Mouse (Mus musculus) bone marrow macrophage, adult 2 months (primary cell): ENCODE measurements at regions not wholly inside any gene's neighbourhood (a gene's known extent, or its start where the extent isn't known, plus 50 kb on each side); places are given as distances from the start of the nearest gene placed in this dataset.
"Not testable (repeated sequence)": the region's sequence is repeated elsewhere in the genome, so short reads cannot be mapped to it uniquely, and the experiment has no call there.

ENCODE experiments used
- H3K27ac ChIP-seq: 2 replicates; pipeline ENCODE4 v1.5.1; 2012; ENCODE audit warnings: low read depth, low read length; ENCODE audit not compliant: insufficient read depth
- H3K4me1 ChIP-seq: 2 replicates; pipeline ENCODE4 v1.6.1; 2012; ENCODE audit warnings: low read length; ENCODE audit not compliant: control insufficient read depth, insufficient read depth
- H3K4me3 ChIP-seq: 2 replicates; pipeline ENCODE4 v1.5.1; 2012; ENCODE audit warnings: mild to moderate bottlenecking, low read length, moderate library complexity; ENCODE audit not compliant: insufficient read depth
- CTCF ChIP-seq: IDR thresholded peaks from 2 replicates; pipeline ENCODE4 v1.5.1; 2012; ENCODE audit warnings: low read depth, mild to moderate bottlenecking, low read length, moderate library complexity
- POLR2A ChIP-seq: IDR thresholded peaks from 2 replicates; pipeline ENCODE4 v1.6.1; 2012; ENCODE audit warnings: mild to moderate bottlenecking, low read depth, low read length, borderline replicate concordance

- H3K27ac ChIP-seq: no peak overlapping the region
- no peaks in the 10 kb centered on the region for H3K4me1 ChIP-seq
- no peak for TF ChIP-seq POLR2A
- no peak for TF ChIP-seq CTCF
- H3K4me3 ChIP-seq: no peak overlapping the region
Measured at GRCm38 (mm10) chr10:126299962-126300361, 334.0 kb downstream of the Lrig3 start.

GRCm38 (mm10) chr10:126298211-126298610, 332.2 kb downstream of the Lrig3 start:
- TF ChIP-seq CTCF: no peak
- H3K4me1 ChIP-seq: no peaks in the 10 kb centered on the region
- no peak overlapping the region for H3K27ac ChIP-seq
- H3K4me3 ChIP-seq: no peak overlapping the region

- Histone ChIP-seq H3K4me3 (no peak overlapping the region), H3K4me1 (no peaks in the 10 kb centered on the region), H3K27ac (no peak overlapping the region)
- no peak for TF ChIP-seq POLR2A
- TF ChIP-seq CTCF: no peak
Measured at GRCm38 (mm10) chr10:126295853-126296252, 329.9 kb downstream of the Lrig3 start.

- H3K4me3 ChIP-seq: no peak overlapping the region
- TF ChIP-seq POLR2A: no peak
Measured at GRCm38 (mm10) chr10:126291765-126292164, 325.8 kb downstream of the Lrig3 start.

GRCm38 (mm10) chr10:126285096-126285495, 319.1 kb downstream of the Lrig3 start:
- H3K4me3 ChIP-seq, H3K27ac ChIP-seq, H3K4me1 ChIP-seq: not testable (repeated sequence)

More at GRCm38 (mm10) chr10:126291765-126292164, 325.8 kb downstream of the Lrig3 start:
- Histone ChIP-seq H3K4me1 (no peaks in the 10 kb centered on the region), H3K27ac (no peak overlapping the region)

GRCm38 (mm10) chr10:126270376-126270775, 304.4 kb downstream of the Lrig3 start:
- no peak overlapping the region for H3K4me3 ChIP-seq
- H3K4me1 ChIP-seq: no peaks in the 10 kb centered on the region
- TF ChIP-seq POLR2A (no peak), CTCF (no peak)
- no peak overlapping the region for H3K27ac ChIP-seq

GRCm38 (mm10) chr10:126267321-126267998, 301.5 kb downstream of the Lrig3 start:
- Histone ChIP-seq H3K27ac (no peak overlapping the region), H3K4me3 (no peak overlapping the region), H3K4me1 (no peaks in the 10 kb centered on the region)
- no peak for TF ChIP-seq CTCF
- no peak for TF ChIP-seq POLR2A

GRCm38 (mm10) chr10:126257171-126257570, 291.2 kb downstream of the Lrig3 start:
- TF ChIP-seq CTCF (no peak), POLR2A (no peak)
- H3K4me3 ChIP-seq: no peak overlapping the region
- H3K27ac ChIP-seq: no peak overlapping the region
- H3K4me1 ChIP-seq: no peaks in the 10 kb centered on the region

- no peak for TF ChIP-seq POLR2A
- TF ChIP-seq CTCF: no peak
- H3K27ac ChIP-seq: no peak overlapping the region
- H3K4me1 ChIP-seq: no peaks in the 10 kb centered on the region
- no peak overlapping the region for H3K4me3 ChIP-seq
Measured at GRCm38 (mm10) chr10:126254198-126254597, 288.2 kb downstream of the Lrig3 start.

- no peak overlapping the region for H3K4me3 ChIP-seq
- TF ChIP-seq CTCF (no peak), POLR2A (no peak)
- H3K4me1 ChIP-seq: no peaks in the 10 kb centered on the region
- no peak overlapping the region for H3K27ac ChIP-seq
Measured at GRCm38 (mm10) chr10:126249176-126249575, 283.2 kb downstream of the Lrig3 start.

- H3K4me3 ChIP-seq: no peak overlapping the region
- H3K4me1 ChIP-seq: no peaks in the 10 kb centered on the region
- H3K27ac ChIP-seq: no peak overlapping the region
- no peak for TF ChIP-seq POLR2A
- no peak for TF ChIP-seq CTCF
Measured at GRCm38 (mm10) chr10:126243051-126243450, 277.1 kb downstream of the Lrig3 start.

- TF ChIP-seq POLR2A: no peak
- no peak for TF ChIP-seq CTCF
Measured at GRCm38 (mm10) chr10:126239536-126239935, 273.6 kb downstream of the Lrig3 start.

More at GRCm38 (mm10) chr10:126239536-126239935, 273.6 kb downstream of the Lrig3 start:
- Histone ChIP-seq H3K27ac (no peak overlapping the region), H3K4me3 (no peak overlapping the region), H3K4me1 (no peaks in the 10 kb centered on the region)
